Mouse (Mus musculus): ENCODE measurements around the gene Rgs6. TPM values are rescaled to one million over a fixed set of nuclear protein-coding genes. Genes with fewer than 3 reads are reported as not detected.

Rgs6 gene
- total and polyA plus RNA-seq, 2 experiments = 0.09 TPM; not detected in 1

GRCm38 (mm10) chr12:83145902-83146301 lies 557.8 kb downstream of the Rgs6 start:
- Histone ChIP-seq H3K9ac (ENCODE audit: low read depth, low read length) (no peak overlapping the region), H3K4me3 (ENCODE audit: insufficient read depth, low read depth, low read length) (no peak overlapping the region), H3K4me1 (ENCODE audit: control insufficient read depth, insufficient read depth, low read length) (no peaks in the 10 kb centered on the region), H3K79me2 (ENCODE audit: control insufficient read depth, insufficient read depth, low read length) (no peaks in the 10 kb centered on the region), H3K36me3 (ENCODE audit: control insufficient read depth, insufficient read depth, low read length) (no peaks in the 10 kb centered on the region), H3K27me3 (ENCODE audit: control insufficient read depth, insufficient read depth, low read length) (no peaks in the 10 kb centered on the region), H3K27ac (replicated peaks; ENCODE audit: insufficient read depth, low read depth, low read length) (no peak overlapping the region)
- 64% methylated on average over 3 of the region's 3 CpGs for WGBS
- no peak for TF ChIP-seq POLR2A (IDR thresholded peaks at IDR 0.05; ENCODE audit: extremely low read depth, insufficient read depth, low read length)
- TF ChIP-seq CTCF (IDR thresholded peaks at IDR 0.05; ENCODE audit: low read depth, low read length) = no peak
- no peak for DNase-seq (ENCODE audit: extremely low read depth, low read depth, low spot score)

- Histone ChIP-seq H3K36me3 (ENCODE audit: control insufficient read depth, insufficient read depth, low read length) (no peaks in the 10 kb centered on the region), H3K4me1 (ENCODE audit: control insufficient read depth, insufficient read depth, low read length) (no peaks in the 10 kb centered on the region), H3K4me3 (ENCODE audit: insufficient read depth, low read depth, low read length) (no peak overlapping the region), H3K27ac (replicated peaks; ENCODE audit: insufficient read depth, low read depth, low read length) (no peak overlapping the region), H3K9ac (ENCODE audit: low read depth, low read length) (no peak overlapping the region), H3K79me2 (ENCODE audit: control insufficient read depth, insufficient read depth, low read length) (no peaks in the 10 kb centered on the region), H3K27me3 (ENCODE audit: control insufficient read depth, insufficient read depth, low read length) (no peaks in the 10 kb centered on the region)
- TF ChIP-seq POLR2A (IDR thresholded peaks at IDR 0.05; ENCODE audit: extremely low read depth, insufficient read depth, low read length) = no peak
- no peak for TF ChIP-seq CTCF (IDR thresholded peaks at IDR 0.05; ENCODE audit: low read depth, low read length)
- 43% methylated on average over 2 of the region's 2 CpGs for WGBS
- no peak for DNase-seq (ENCODE audit: extremely low read depth, low read depth, low spot score)
These were observed 558.8 kb downstream of the Rgs6 start for GRCm38 (mm10) chr12:83146917-83147316.

- H3K27ac ChIP-seq (replicated peaks; ENCODE audit: insufficient read depth, low read depth, low read length) = no peak overlapping the region
- H3K79me2 ChIP-seq (ENCODE audit: control insufficient read depth, insufficient read depth, low read length) = no peaks in the 10 kb centered on the region
- H3K9ac ChIP-seq (ENCODE audit: low read depth, low read length) = no peak overlapping the region
- TF ChIP-seq POLR2A (IDR thresholded peaks at IDR 0.05; ENCODE audit: extremely low read depth, insufficient read depth, low read length) (no peak), CTCF (IDR thresholded peaks at IDR 0.05; ENCODE audit: low read depth, low read length) (no peak)
- DNase-seq (ENCODE audit: extremely low read depth, low read depth, low spot score) = no peak
- no peaks in the 10 kb centered on the region for H3K4me1 ChIP-seq (ENCODE audit: control insufficient read depth, insufficient read depth, low read length)
- H3K36me3 ChIP-seq (ENCODE audit: control insufficient read depth, insufficient read depth, low read length) = no peaks in the 10 kb centered on the region
- no peaks in the 10 kb centered on the region for H3K27me3 ChIP-seq (ENCODE audit: control insufficient read depth, insufficient read depth, low read length)
- 67% methylated on average over 7 of the region's 7 CpGs for WGBS
- no peak overlapping the region for H3K4me3 ChIP-seq (ENCODE audit: insufficient read depth, low read depth, low read length)
These were observed 561.9 kb downstream of the Rgs6 start for GRCm38 (mm10) chr12:83150030-83150429.

GRCm38 (mm10) chr12:83150813-83151212 lies 562.7 kb downstream of the Rgs6 start:
- Histone ChIP-seq H3K4me3 (ENCODE audit: insufficient read depth, low read depth, low read length) (no peak overlapping the region), H3K27ac (replicated peaks; ENCODE audit: insufficient read depth, low read depth, low read length) (no peak overlapping the region), H3K79me2 (ENCODE audit: control insufficient read depth, insufficient read depth, low read length) (no peaks in the 10 kb centered on the region), H3K4me1 (ENCODE audit: control insufficient read depth, insufficient read depth, low read length) (no peaks in the 10 kb centered on the region), H3K9ac (ENCODE audit: low read depth, low read length) (no peak overlapping the region), H3K27me3 (ENCODE audit: control insufficient read depth, insufficient read depth, low read length) (no peaks in the 10 kb centered on the region), H3K36me3 (ENCODE audit: control insufficient read depth, insufficient read depth, low read length) (no peaks in the 10 kb centered on the region)
- DNase-seq (ENCODE audit: extremely low read depth, low read depth, low spot score) = no peak
- 85% methylated on average over 9 of the region's 9 CpGs for WGBS
- no peak for TF ChIP-seq CTCF (IDR thresholded peaks at IDR 0.05; ENCODE audit: low read depth, low read length)
- TF ChIP-seq POLR2A (IDR thresholded peaks at IDR 0.05; ENCODE audit: extremely low read depth, insufficient read depth, low read length) = no peak

- no peak for DNase-seq (ENCODE audit: extremely low read depth, low read depth, low spot score)
- H3K27ac ChIP-seq (replicated peaks; ENCODE audit: insufficient read depth, low read depth, low read length) = no peak overlapping the region
- H3K4me3 ChIP-seq (ENCODE audit: insufficient read depth, low read depth, low read length) = no peak overlapping the region
- H3K4me1 ChIP-seq (ENCODE audit: control insufficient read depth, insufficient read depth, low read length) = no peaks in the 10 kb centered on the region
- no peaks in the 10 kb centered on the region for H3K79me2 ChIP-seq (ENCODE audit: control insufficient read depth, insufficient read depth, low read length)
- no peak overlapping the region for H3K9ac ChIP-seq (ENCODE audit: low read depth, low read length)
- WGBS = 85% methylated on average over 2 of the region's 2 CpGs
- TF ChIP-seq POLR2A (IDR thresholded peaks at IDR 0.05; ENCODE audit: extremely low read depth, insufficient read depth, low read length) (no peak), CTCF (IDR thresholded peaks at IDR 0.05; ENCODE audit: low read depth, low read length) (no peak)
- H3K36me3 ChIP-seq (ENCODE audit: control insufficient read depth, insufficient read depth, low read length) = no peaks in the 10 kb centered on the region
- H3K27me3 ChIP-seq (ENCODE audit: control insufficient read depth, insufficient read depth, low read length) = no peaks in the 10 kb centered on the region
These were observed 563.4 kb downstream of the Rgs6 start for GRCm38 (mm10) chr12:83151474-83151873.

GRCm38 (mm10) chr12:83160211-83160610 lies 572.1 kb downstream of the Rgs6 start:
- Histone ChIP-seq H3K79me2 (ENCODE audit: control insufficient read depth, insufficient read depth, low read length) (no peaks in the 10 kb centered on the region), H3K4me1 (ENCODE audit: control insufficient read depth, insufficient read depth, low read length) (no peaks in the 10 kb centered on the region), H3K27ac (replicated peaks; ENCODE audit: insufficient read depth, low read depth, low read length) (no peak overlapping the region), H3K9ac (ENCODE audit: low read depth, low read length) (no peak overlapping the region), H3K4me3 (ENCODE audit: insufficient read depth, low read depth, low read length) (no peak overlapping the region), H3K36me3 (ENCODE audit: control insufficient read depth, insufficient read depth, low read length) (no peaks in the 10 kb centered on the region), H3K27me3 (ENCODE audit: control insufficient read depth, insufficient read depth, low read length) (no peaks in the 10 kb centered on the region)
- no peak for DNase-seq (ENCODE audit: extremely low read depth, low read depth, low spot score)
- TF ChIP-seq POLR2A (IDR thresholded peaks at IDR 0.05; ENCODE audit: extremely low read depth, insufficient read depth, low read length) (no peak), CTCF (IDR thresholded peaks at IDR 0.05; ENCODE audit: low read depth, low read length) (no peak)
- WGBS = 80% methylated on average over 2 of the region's 2 CpGs
